Comparison of ENCODE assay signal across 8 mouse cellular contexts in genomic region chr16:38239729-38240128, GRCm38 (mm10). TPM values are rescaled to one million over a fixed set of nuclear protein-coding genes. Genes with fewer than 3 reads are reported as not detected.
A peak's percentile ranks its signal among the peaks of the same experiment; 100 is the strongest.
DNase-seq lines count a peak whose midpoint lies in the region; ATAC-seq and TF ChIP-seq lines count a peak whose summit lies in the region.

No protein-coding gene starts in this region.

- TF ChIP-seq CTCF in cortical plate, adult 2 months (IDR thresholded peaks at IDR 0.05; ENCODE audit: extremely low read depth, insufficient read depth, low read length) = 0 out of 2 replicates have a peak, but pooled peaks have one; percentile 25

- H3K27ac ChIP-seq in midbrain, embryonic 11.5 days (ENCODE audit: low read depth, low read length) = no peak overlapping the region
- H3K27ac ChIP-seq in midbrain, embryonic 16.5 days (ENCODE audit: low read length) = no peak overlapping the region
- H3K27ac ChIP-seq in cortical plate, adult 2 months (ENCODE audit: insufficient read depth, low read length) = no peak overlapping the region
- H3K27ac ChIP-seq in forebrain, embryonic 15.5 days (replicated peaks) = no peak overlapping the region

- H3K4me2 ChIP-seq in midbrain, embryonic 11.5 days = no peak overlapping the region
- H3K4me2 ChIP-seq in midbrain, embryonic 16.5 days (ENCODE audit: low read length) = no peak overlapping the region
- no peak overlapping the region for H3K4me2 ChIP-seq in forebrain, embryonic 15.5 days (replicated peaks)

- TF ChIP-seq POLR2A in cortical plate, adult 2 months (IDR thresholded peaks at IDR 0.05; ENCODE audit: extremely low read depth, insufficient read depth, low read length) = no peak

- H3K4me1 ChIP-seq in midbrain, embryonic 11.5 days (ENCODE audit: control insufficient read depth, insufficient read depth, low read length) = no peaks in the 10 kb centered on the region
- H3K4me1 ChIP-seq in midbrain, embryonic 16.5 days (ENCODE audit: control insufficient read depth, insufficient read depth, low read length) = no peaks in the 10 kb centered on the region; the same call in 1 of the 2 replicates
- H3K4me1 ChIP-seq in cortical plate, adult 2 months (ENCODE audit: control insufficient read depth, insufficient read depth, low read length) = no peaks in the 10 kb centered on the region; the same call in 1 of the 2 replicates
- H3K4me1 ChIP-seq in forebrain, embryonic 15.5 days = no peaks in the 10 kb centered on the region

- no peak overlapping the region for H3K9ac ChIP-seq in midbrain, embryonic 11.5 days (ENCODE audit: low read length)
- no peak overlapping the region for H3K9ac ChIP-seq in midbrain, embryonic 16.5 days (ENCODE audit: low read depth, low read length)
- no peak overlapping the region for H3K9ac ChIP-seq in forebrain, embryonic 15.5 days (replicated peaks)

- H3K27me3 ChIP-seq in midbrain, embryonic 11.5 days (ENCODE audit: control insufficient read depth, insufficient read depth, low read length) = no peaks in the 10 kb centered on the region
- H3K27me3 ChIP-seq in midbrain, embryonic 16.5 days (ENCODE audit: control insufficient read depth, insufficient read depth, low read depth, low read length) = no peaks in the 10 kb centered on the region
- no peaks in the 10 kb centered on the region for H3K27me3 ChIP-seq in forebrain, embryonic 15.5 days

- H3K36me3 ChIP-seq in midbrain, embryonic 11.5 days (ENCODE audit: control insufficient read depth, insufficient read depth, low read length) = peaks cover 4% of the 10 kb centered on the region; the same call in 1 of the 2 replicates
- peaks cover 8% of the 10 kb centered on the region for H3K36me3 ChIP-seq in midbrain, embryonic 16.5 days (ENCODE audit: control insufficient read depth, insufficient read depth, low read length)
- H3K36me3 ChIP-seq in forebrain, embryonic 15.5 days = peaks cover 17% of the 10 kb centered on the region; the same call in 1 of the 2 replicates

- no peak for ATAC-seq in midbrain, embryonic 11.5 days (ENCODE audit: low FRiP score)
- no peak for ATAC-seq in midbrain, embryonic 16.5 days
- no peak for ATAC-seq in forebrain, embryonic 15.5 days (replicated peaks)

- H3K4me3 ChIP-seq in midbrain, embryonic 11.5 days (ENCODE audit: low read depth, low read length) = no peak overlapping the region
- H3K4me3 ChIP-seq in midbrain, embryonic 16.5 days (ENCODE audit: low read depth, low read length) = no peak overlapping the region
- H3K4me3 ChIP-seq in cortical plate, adult 2 months (ENCODE audit: insufficient read depth, low read length) = no peak overlapping the region
- H3K4me3 ChIP-seq in forebrain, embryonic 15.5 days = no peak overlapping the region

- WGBS in midbrain, embryonic 11.5 days = 87% methylated on average over 5 of the region's 5 CpGs
- 79% methylated on average over 5 of the region's 5 CpGs for WGBS in midbrain, embryonic 16.5 days
- 25% methylated on average over 5 of the region's 5 CpGs for WGBS in large intestine, adult 2 months
- 83% methylated on average over 5 of the region's 5 CpGs for WGBS in forebrain, embryonic 15.5 days

- H3K9me3 ChIP-seq in midbrain, embryonic 11.5 days (ENCODE audit: control insufficient read depth, low read length) = no peaks in the 10 kb centered on the region
- H3K9me3 ChIP-seq in midbrain, embryonic 16.5 days (replicated peaks; ENCODE audit: control insufficient read depth, low read length, poor library complexity, severe bottlenecking) = no peaks in the 10 kb centered on the region
- no peaks in the 10 kb centered on the region for H3K9me3 ChIP-seq in forebrain, embryonic 15.5 days

- peak; percentile 27 to 34 for DNase-seq in cerebellum, adult 18-20 months
- no peak for DNase-seq in cerebellum, adult 9-11 months
- DNase-seq in midbrain, embryonic 11.5 days (ENCODE audit: low spot score, missing footprints) = peak; percentile 82
- peak; percentile 44 for DNase-seq in large intestine, adult 2 months (ENCODE audit: low read depth, low spot score)
- peak; percentile 53 to 59 for DNase-seq in monocyte, adult 2 months (ENCODE audit: low read depth in 1 of 2, low spot score in 2 of 2)

RNA-seq across cellular contexts. Expression of gene Nr1i2, which starts 54.9 kb away (rescaled TPM):
- not detected in 2 replicates for polyA plus RNA-seq in midbrain, embryonic 11.5 days (2014; fragmentation: Nextera tagmentation; extraction: Ambion mirVana)
- polyA plus RNA-seq in midbrain, embryonic 16.5 days (2015; fragmentation: Nextera tagmentation; extraction: Ambion mirVana) = not detected in 2 replicates
- polyA plus RNA-seq in cortical plate, adult 2 months (2012; rRNA removed) = not detected in 2 replicates
- 44.9 and 61.9 TPM in 2 replicates for polyA plus RNA-seq in large intestine, adult 2 months (2012; rRNA removed)
- polyA plus RNA-seq in forebrain, embryonic 15.5 days (2015; fragmentation: Nextera tagmentation; extraction: Ambion mirVana) = not detected in 2 replicates

Comparison
In these comparisons a context has a peak if more than half of its experiments do, and no peak if none do; other contexts are left out.
1. RNA of gene Nr1i2, which starts 54.9 kb away (polyA plus RNA-seq): 44.9 to 61.9 TPM in large intestine, adult 2 months; not detected in midbrain, embryonic 11.5 days, not detected in forebrain, embryonic 15.5 days, not detected in midbrain, embryonic 16.5 days and not detected in cortical plate, adult 2 months; every median in the first group is over 10 times any median in the second.